ENCODE assay signal across 14 mouse cellular contexts in the genomic region with DNA sequence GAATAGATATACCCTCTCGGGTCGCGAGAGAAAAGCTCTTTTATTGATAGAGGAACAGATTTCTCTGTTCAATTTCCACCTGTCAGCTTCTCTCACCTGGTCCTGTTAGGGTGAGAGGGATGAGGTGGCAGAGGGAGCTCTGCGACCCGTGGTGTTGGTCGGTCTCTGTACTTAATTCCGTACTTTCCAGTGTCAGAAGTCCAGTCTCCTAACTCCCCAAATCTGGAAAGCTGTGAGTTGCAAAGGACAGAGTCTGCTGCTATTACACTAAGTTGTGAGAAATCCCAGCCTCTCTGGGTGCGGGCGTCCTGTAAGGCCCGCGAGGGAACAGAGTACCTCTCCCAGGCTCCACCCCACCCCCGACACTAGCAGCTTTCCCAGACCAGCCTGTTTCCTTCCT. TPM values are rescaled to one million over a fixed set of nuclear protein-coding genes. Genes with fewer than 3 reads are reported as not detected.
A peak's percentile ranks its signal among the peaks of the same experiment; 100 is the strongest.
DNase-seq lines count a peak whose midpoint lies in the region; ATAC-seq lines count a peak whose summit lies in the region.
"Had no signal": no experiment of that assay in that cellular context is flagged by ENCODE, and none has a peak within 500 bp of the region (broad histone marks: within the 10 kb centered on the region; RNA-seq: fewer than 3 reads in every experiment).

No protein-coding gene starts in this region.

- no peaks in the 10 kb centered on the region for H3K36me3 ChIP-seq in hindbrain, embryonic 12.5 days
- H3K36me3 ChIP-seq in hindbrain, embryonic 14.5 days (replicated peaks; ENCODE audit: control insufficient read depth, insufficient read depth) = no peaks in the 10 kb centered on the region
- H3K36me3 ChIP-seq in neural tube, embryonic 15.5 days = no peaks in the 10 kb centered on the region
- no peaks in the 10 kb centered on the region for H3K36me3 ChIP-seq in limb, embryonic 10.5 days
- H3K36me3 ChIP-seq: neural tube, embryonic 12.5 days had no signal

- ATAC-seq in hindbrain, embryonic 12.5 days (ENCODE audit: low FRiP score) = no peak
- no peak for ATAC-seq in hindbrain, embryonic 14.5 days (ENCODE audit: low FRiP score)
- no peak for ATAC-seq in neural tube, embryonic 15.5 days (ENCODE audit: low FRiP score)

- peaks cover 13% of the 10 kb centered on the region for H3K4me1 ChIP-seq in hindbrain, embryonic 12.5 days
- 0 out of 2 replicates have a peak, but pooled peaks cover 3% of the 10 kb centered on the region for H3K4me1 ChIP-seq in hindbrain, embryonic 14.5 days (replicated peaks; ENCODE audit: control insufficient read depth, insufficient read depth, low read length)
- peaks cover 28% of the 10 kb centered on the region for H3K4me1 ChIP-seq in neural tube, embryonic 15.5 days
- H3K4me1 ChIP-seq in limb, embryonic 10.5 days = peaks cover 67% of the 10 kb centered on the region

- H3K27ac ChIP-seq in hindbrain, embryonic 12.5 days = no peak overlapping the region
- H3K27ac ChIP-seq in hindbrain, embryonic 14.5 days = no peak overlapping the region
- no peak overlapping the region for H3K27ac ChIP-seq in neural tube, embryonic 15.5 days (replicated peaks)
- no peak overlapping the region for H3K27ac ChIP-seq in limb, embryonic 10.5 days
- H3K27ac ChIP-seq: neural tube, embryonic 12.5 days had no signal

- peaks cover 82% of the 10 kb centered on the region for H3K27me3 ChIP-seq in hindbrain, embryonic 12.5 days
- H3K27me3 ChIP-seq in hindbrain, embryonic 14.5 days (ENCODE audit: control insufficient read depth, insufficient read depth, low read length) = peaks cover 81% of the 10 kb centered on the region
- H3K27me3 ChIP-seq in neural tube, embryonic 15.5 days (replicated peaks) = peaks cover 72% of the 10 kb centered on the region
- H3K27me3 ChIP-seq in limb, embryonic 10.5 days (ENCODE audit: low read depth, poor library complexity, severe bottlenecking) = peaks cover 77% of the 10 kb centered on the region

- DNase-seq in hindbrain, embryonic 14.5 days (ENCODE audit: low spot score) = no peak
- peak; percentile 31 for DNase-seq in neural tube, embryonic 10.5 days (ENCODE audit: extremely low spot score, low spot score)
- peak; percentile 47 for DNase-seq in limb, embryonic 10.5 days (ENCODE audit: low spot score)
- DNase-seq in adrenal gland, postnatal 4 days (ENCODE audit: low spot score in 2 of 2) = no peak
- no peak for DNase-seq in adrenal gland, postnatal 14 days
- DNase-seq: adrenal gland, adult 2 months; cerebellum, adult 11 months; kidney, adult 9 months; thymus, postnatal 4 days had no signal

- no peaks in the 10 kb centered on the region for H3K9me3 ChIP-seq in hindbrain, embryonic 12.5 days (replicated peaks)
- H3K9me3 ChIP-seq in hindbrain, embryonic 14.5 days (ENCODE audit: control insufficient read depth, low read length) = no peaks in the 10 kb centered on the region
- no peaks in the 10 kb centered on the region for H3K9me3 ChIP-seq in neural tube, embryonic 15.5 days (replicated peaks)
- H3K9me3 ChIP-seq in limb, embryonic 10.5 days (replicated peaks) = no peaks in the 10 kb centered on the region
- H3K9me3 ChIP-seq: neural tube, embryonic 12.5 days had no signal

- 2% methylated on average over 12 of the region's 12 CpGs for WGBS in hindbrain, embryonic 12.5 days
- 2% methylated on average over 12 of the region's 12 CpGs for WGBS in hindbrain, embryonic 14.5 days
- WGBS in neural tube, embryonic 15.5 days = 2% methylated on average over 12 of the region's 12 CpGs
- 4% methylated on average over 12 of the region's 12 CpGs for WGBS in limb, embryonic 10.5 days

- no peak overlapping the region for H3K9ac ChIP-seq in hindbrain, embryonic 12.5 days
- H3K9ac ChIP-seq in hindbrain, embryonic 14.5 days = no peak overlapping the region
- no peak overlapping the region for H3K9ac ChIP-seq in neural tube, embryonic 15.5 days (replicated peaks)
- H3K9ac ChIP-seq: neural tube, embryonic 12.5 days had no signal

- 0 out of 2 replicates have a peak overlapping the region, but pooled peaks have one; percentile 8 for H3K4me3 ChIP-seq in hindbrain, embryonic 12.5 days
- no peak overlapping the region for H3K4me3 ChIP-seq in hindbrain, embryonic 14.5 days (replicated peaks; ENCODE audit: low read length)
- no peak overlapping the region for H3K4me3 ChIP-seq in neural tube, embryonic 15.5 days (replicated peaks)
- H3K4me3 ChIP-seq in limb, embryonic 10.5 days = peak overlapping the region; percentile 47
- H3K4me3 ChIP-seq: erythroblast, embryonic 14.5 days; neural tube, embryonic 12.5 days had no signal

- 0 out of 2 replicates have a peak overlapping the region, but pooled peaks have one; percentile 29 for H3K4me2 ChIP-seq in hindbrain, embryonic 12.5 days (replicated peaks)
- no peak overlapping the region for H3K4me2 ChIP-seq in hindbrain, embryonic 14.5 days (replicated peaks)
- no peak overlapping the region for H3K4me2 ChIP-seq in neural tube, embryonic 15.5 days

RNA-seq across cellular contexts. Expression of a gene that starts 11.6 kb away (rescaled TPM):
- polyA plus RNA-seq in hindbrain, embryonic 12.5 days (2016; fragmentation: Nextera tagmentation; extraction: Ambion mirVana) = 19.7 and 37.7 TPM in 2 replicates
- polyA plus RNA-seq in hindbrain, embryonic 14.5 days (2014; fragmentation: Nextera tagmentation; extraction: Ambion mirVana) = 9.6 and 13.2 TPM in 2 replicates
- 6.6 and 11.1 TPM in 2 replicates for polyA plus RNA-seq in neural tube, embryonic 15.5 days (2015; fragmentation: Nextera tagmentation; extraction: Ambion mirVana)
- polyA plus RNA-seq in limb, embryonic 10.5 days (2016; fragmentation: Nextera tagmentation; extraction: Ambion mirVana) = 21.3 and 38.3 TPM in 2 replicates
- total RNA-seq in adrenal gland, postnatal 4 days (2021) = 1 to 10 TPM; 8.4 to 10.0 TPM
- 3.6 and 6.3 TPM in 2 replicates for total RNA-seq in adrenal gland, postnatal 14 days (2021)
- total RNA-seq: MEL had no signal
- polyA plus RNA-seq: erythroblast, embryonic 14.5 days had no signal

Comparison
In these comparisons a context has a peak if more than half of its experiments do, and no peak if none do; other contexts are left out.
1. H3K4me3 ChIP-seq: peak in hindbrain, embryonic 12.5 days (single experiment) and limb, embryonic 10.5 days (single experiment); none in hindbrain, embryonic 14.5 days (single experiment) and neural tube, embryonic 15.5 days (single experiment).
2. DNase-seq: peak in neural tube, embryonic 10.5 days (single experiment) and limb, embryonic 10.5 days (single experiment); none in hindbrain, embryonic 14.5 days (single experiment), adrenal gland, postnatal 4 days (0 of 2) and adrenal gland, postnatal 14 days (single experiment).